Mouse (Mus musculus) bone marrow, adult 2 months (tissue): ENCODE measurements around the gene Ralgapa2. TPM values are rescaled to one million over a fixed set of nuclear protein-coding genes. Genes with fewer than 3 reads are reported as not detected.

ENCODE experiments used
- H3K27ac ChIP-seq: fragments of 200-500 bp; 2 replicates; pipeline ENCODE4 v1.5.1; 2012; ENCODE audit warnings: low read depth, mild to moderate bottlenecking, control low read depth, inconsistent platforms, low read length; ENCODE audit not compliant: control insufficient read depth, poor library complexity, insufficient read depth
- H3K4me1 ChIP-seq: fragments of 200-500 bp; 2 replicates; pipeline ENCODE4 v1.6.1; 2011; ENCODE audit warnings: low read length; ENCODE audit not compliant: control insufficient read depth, insufficient read depth
- H3K4me3 ChIP-seq: fragments of 200-500 bp; replicated peaks from 2 replicates; pipeline ENCODE3; 2011; ENCODE audit warnings: mild to moderate bottlenecking, low read depth, low read length, control low read depth; ENCODE audit not compliant: control insufficient read depth
- CTCF ChIP-seq: fragments of 200-500 bp; IDR thresholded peaks from 2 replicates; pipeline ENCODE4 v1.5.1; 2011; ENCODE audit warnings: low read length, control low read depth; ENCODE audit not compliant: control insufficient read depth, insufficient read depth
- POLR2A ChIP-seq: fragments of 200-500 bp; IDR thresholded peaks from 2 replicates; pipeline ENCODE4 v1.6.1; 2011; ENCODE audit warnings: low read depth, mild to moderate bottlenecking, control low read depth, low read length, borderline replicate concordance; ENCODE audit not compliant: control insufficient read depth
- whole genome bisulfite sequencing: fragments of 180-500 bp; shearing (Covaris S2); methylation state at CpG from one replicate; pipeline ENCODE4 v1.1.7; 2018; 5-methylcytosine and 5-hydroxymethylcytosine counted together
- polyA plus RNA-seq: library from polyadenylated mRNA; stranded (reverse); fragments of >200 nt; gene quantifications from 2 replicates; pipeline ENCODE4 v1.2.4, GENCODE M21; 2011; ENCODE audit warnings: low replicate concordance; ENCODE audit not compliant: missing spikeins, insufficient read depth, insufficient read length

Ralgapa2 gene
- polyA plus RNA-seq, 1 experiment = 25.7 TPM

- Histone ChIP-seq H3K4me1 (no peaks in the 10 kb centered on the region; the same call in 1 of the 2 replicates), H3K27ac (no peak overlapping the region), H3K4me3 (no peak overlapping the region)
- 82% methylated on average over 2 of the region's 2 CpGs for WGBS
- no peak for TF ChIP-seq CTCF
- TF ChIP-seq POLR2A = no peak
Measured at GRCm38 (mm10) chr2:146359676-146360075, 152.5 kb downstream of the Ralgapa2 start.

- Histone ChIP-seq H3K4me1 (no peaks in the 10 kb centered on the region), H3K4me3 (no peak overlapping the region), H3K27ac (no peak overlapping the region)
- 80% methylated on average over 6 of the region's 6 CpGs for WGBS
- TF ChIP-seq CTCF = no peak
- TF ChIP-seq POLR2A = no peak
Measured at GRCm38 (mm10) chr2:146356524-146356923, 155.6 kb downstream of the Ralgapa2 start.

GRCm38 (mm10) chr2:146350230-146350629, 161.9 kb downstream of the Ralgapa2 start:
- 85% methylated on average over 5 of the region's 5 CpGs for WGBS

GRCm38 (mm10) chr2:146347942-146348341, 164.2 kb downstream of the Ralgapa2 start:
- H3K4me3 ChIP-seq = no peak overlapping the region
- TF ChIP-seq POLR2A (no peak), CTCF (no peak)
- WGBS = 67% methylated on average over 2 of the region's 2 CpGs
- no peak overlapping the region for H3K27ac ChIP-seq
- H3K4me1 ChIP-seq = no peaks in the 10 kb centered on the region

More at GRCm38 (mm10) chr2:146350230-146350629, 161.9 kb downstream of the Ralgapa2 start:
- Histone ChIP-seq H3K27ac (no peak overlapping the region), H3K4me1 (no peaks in the 10 kb centered on the region), H3K4me3 (no peak overlapping the region)
- TF ChIP-seq POLR2A (no peak), CTCF (no peak)

- Histone ChIP-seq H3K27ac (no peak overlapping the region), H3K4me3 (no peak overlapping the region), H3K4me1 (no peaks in the 10 kb centered on the region)
- TF ChIP-seq CTCF = no peak
- no peak for TF ChIP-seq POLR2A
- WGBS = 84% methylated on average over 4 of the region's 4 CpGs
Measured at GRCm38 (mm10) chr2:146340090-146340489, 172.1 kb downstream of the Ralgapa2 start.

- H3K4me1 ChIP-seq = no peaks in the 10 kb centered on the region
- no peak overlapping the region for H3K4me3 ChIP-seq
- no peak overlapping the region for H3K27ac ChIP-seq
- WGBS = 69% methylated on average over 1 of the region's 1 CpGs
- TF ChIP-seq POLR2A = no peak
- TF ChIP-seq CTCF = no peak
Measured at GRCm38 (mm10) chr2:146337540-146337939, 174.6 kb downstream of the Ralgapa2 start.

- WGBS = 82% methylated on average over 5 of the region's 5 CpGs
- no peak overlapping the region for H3K4me3 ChIP-seq
Measured at GRCm38 (mm10) chr2:146331894-146332476, 180.2 kb downstream of the Ralgapa2 start.

GRCm38 (mm10) chr2:146330772-146331281, 181.3 kb downstream of the Ralgapa2 start:
- 85% methylated on average over 8 of the region's 8 CpGs for WGBS
- H3K4me3 ChIP-seq = no peak overlapping the region
- TF ChIP-seq CTCF = no peak
- no peak for TF ChIP-seq POLR2A
- H3K4me1 ChIP-seq = no peaks in the 10 kb centered on the region
- no peak overlapping the region for H3K27ac ChIP-seq

More at GRCm38 (mm10) chr2:146331894-146332476, 180.2 kb downstream of the Ralgapa2 start:
- Histone ChIP-seq H3K4me1 (no peaks in the 10 kb centered on the region), H3K27ac (no peak overlapping the region)
- TF ChIP-seq CTCF (no peak), POLR2A (no peak)
